Mouse (Mus musculus): ENCODE results near the gene Crmp1.

Crmp1 gene

GRCm38 (mm10) chr5:37296717-37297116 lies 55.0 kb downstream of the Crmp1 start:
- no peak for DNase-seq (ENCODE audit: low read depth, low spot score)

- DNase-seq (ENCODE audit: low read depth, low spot score): no peak
These were observed 56.6 kb downstream of the Crmp1 start for GRCm38 (mm10) chr5:37298370-37298769.

- no peak for DNase-seq (ENCODE audit: low read depth, low spot score)
These were observed 68.3 kb downstream of the Crmp1 start for GRCm38 (mm10) chr5:37310026-37310425.

- DNase-seq (ENCODE audit: low read depth, low spot score): no peak
These were observed 71.4 kb downstream of the Crmp1 start for GRCm38 (mm10) chr5:37312980-37313722.

GRCm38 (mm10) chr5:37318715-37319114 lies 77.0 kb downstream of the Crmp1 start:
- no peak for DNase-seq (ENCODE audit: low read depth, low spot score)

- DNase-seq (ENCODE audit: low read depth, low spot score): no peak
These were observed 78.4 kb downstream of the Crmp1 start for GRCm38 (mm10) chr5:37320174-37320573.

- no peak for DNase-seq (ENCODE audit: low read depth, low spot score)
These were observed 79.0 kb downstream of the Crmp1 start for GRCm38 (mm10) chr5:37320761-37321160.

- no peak for DNase-seq (ENCODE audit: low read depth, low spot score)
These were observed 84.9 kb downstream of the Crmp1 start for GRCm38 (mm10) chr5:37326675-37327074.

- DNase-seq (ENCODE audit: low read depth, low spot score): no peak
These were observed 88.9 kb downstream of the Crmp1 start for GRCm38 (mm10) chr5:37330449-37331132.

- no peak for DNase-seq (ENCODE audit: low read depth, low spot score)
These were observed 89.4 kb downstream of the Crmp1 start for GRCm38 (mm10) chr5:37331133-37331505.

- DNase-seq (ENCODE audit: low read depth, low spot score): no peak
These were observed 90.3 kb downstream of the Crmp1 start for GRCm38 (mm10) chr5:37332066-37332465.

- DNase-seq (ENCODE audit: low read depth, low spot score): no peak
These were observed 93.3 kb downstream of the Crmp1 start for GRCm38 (mm10) chr5:37335061-37335460.

- DNase-seq (ENCODE audit: low read depth, low spot score): peak; percentile 46
These were observed 94.9 kb downstream of the Crmp1 start, which contains the start of gene Evc for GRCm38 (mm10) chr5:37336485-37337105. TSS of gene Evc (minus strand) at chr5:37336894.

- DNase-seq (ENCODE audit: low read depth, low spot score): no peak
These were observed 96.0 kb downstream of the Crmp1 start for GRCm38 (mm10) chr5:37337696-37338095.

- no peak for DNase-seq (ENCODE audit: low read depth, low spot score)
These were observed 96.5 kb downstream of the Crmp1 start, which contains the start of gene Evc2 for GRCm38 (mm10) chr5:37338288-37338687. TSS of gene Evc2 (plus strand) at chr5:37338499.

Data from WW6 (cell line).